Mouse (Mus musculus) midbrain, postnatal 0 days (tissue): Measurements from ENCODE around the gene Zfand3. TPM values are rescaled to one million over a fixed set of nuclear protein-coding genes. Genes with fewer than 3 reads are reported as not detected.

Experiments used
- ATAC-seq: fragments of 200-750 bp; cut with Nextera tagmentation; 2 replicates; pipeline ENCODE4 v1.8.0; 2017; ENCODE audit warnings: moderate number of reproducible peaks, mild to moderate bottlenecking, moderate TSS enrichment, moderate library complexity; ENCODE audit not compliant: low FRiP score
- DNase-seq: peaks from one replicate; pipeline ENCODE4 v3.0.0-alpha.2; 2015; ENCODE audit warnings: low spot score
- H3K27ac ChIP-seq: fragments of 300-500 bp; sonication (generic); 2 replicates; pipeline ENCODE4 v1.5.1; 2014; ENCODE audit warnings: low read depth, mild to moderate bottlenecking, low read length, mixed read lengths
- H3K27me3 ChIP-seq: fragments of 300-500 bp; sonication (generic); 2 replicates; pipeline ENCODE4 v1.6.1; 2014; ENCODE audit warnings: low read length, control low read depth, mixed read lengths; ENCODE audit not compliant: insufficient read depth
- H3K36me3 ChIP-seq: fragments of 300-500 bp; sonication (generic); 2 replicates; pipeline ENCODE4 v1.6.1; 2014; ENCODE audit warnings: low read length, control low read depth, mixed read lengths; ENCODE audit not compliant: insufficient read depth
- H3K4me1 ChIP-seq: fragments of 300-500 bp; sonication (generic); 2 replicates; pipeline ENCODE4 v1.6.1; 2014; ENCODE audit warnings: mild to moderate bottlenecking, control low read depth, antibody characterized with exemption, low read length, mixed read lengths; ENCODE audit not compliant: insufficient read depth
- H3K4me2 ChIP-seq: fragments of 300-500 bp; sonication (generic); 2 replicates; pipeline ENCODE4 v1.6.1; 2014; ENCODE audit warnings: low read depth, mild to moderate bottlenecking, low read length, mixed read lengths; ENCODE audit not compliant: poor library complexity, severe bottlenecking
- H3K4me3 ChIP-seq: fragments of 300-500 bp; sonication (generic); 2 replicates; pipeline ENCODE4 v1.5.1; 2014; ENCODE audit warnings: low read depth, mild to moderate bottlenecking, low read length, moderate library complexity
- H3K9ac ChIP-seq: fragments of 300-500 bp; sonication (generic); replicated peaks from 2 replicates; pipeline ENCODE4 v1.6.1; 2014; ENCODE audit warnings: mild to moderate bottlenecking, low read length, moderate library complexity, mixed read lengths; ENCODE audit not compliant: poor library complexity, severe bottlenecking
- H3K9me3 ChIP-seq: fragments of 300-500 bp; sonication (generic); 2 replicates; pipeline ENCODE4 v1.6.1; 2016; ENCODE audit warnings: low read length, control low read depth
- CTCF ChIP-seq: IDR thresholded peaks from 2 replicates; pipeline ENCODE4 v1.5.1; 2016; ENCODE audit warnings: antibody characterized with exemption, mild to moderate bottlenecking
- WGBS: fragments of 180-500 bp; shearing (Covaris S2); extraction: QIAGEN DNeasy Blood & Tissue Kit; methylation state at CpG from one replicate; pipeline ENCODE4 v1.1.7; 2014; 5-methylcytosine and 5-hydroxymethylcytosine counted together
- polyA plus RNA-seq: library from polyadenylated mRNA; unstranded; fragments of >200 nt; fragmentation: Nextera tagmentation; extraction: Ambion mirVana; gene quantifications from 2 replicates; pipeline ENCODE4 v1.2.1, GENCODE M21; 2015
- total RNA-seq: library from RNA; depleted of rRNA; stranded (reverse); fragments of >200 nt; gene quantifications from 2 replicates; pipeline ENCODE4 v1.2.3, GENCODE M21; 2014

The Zfand3 gene
- total and polyA plus RNA-seq, 2 experiments from 2014 or later = 41.3 to 72.2 TPM

DNA sequence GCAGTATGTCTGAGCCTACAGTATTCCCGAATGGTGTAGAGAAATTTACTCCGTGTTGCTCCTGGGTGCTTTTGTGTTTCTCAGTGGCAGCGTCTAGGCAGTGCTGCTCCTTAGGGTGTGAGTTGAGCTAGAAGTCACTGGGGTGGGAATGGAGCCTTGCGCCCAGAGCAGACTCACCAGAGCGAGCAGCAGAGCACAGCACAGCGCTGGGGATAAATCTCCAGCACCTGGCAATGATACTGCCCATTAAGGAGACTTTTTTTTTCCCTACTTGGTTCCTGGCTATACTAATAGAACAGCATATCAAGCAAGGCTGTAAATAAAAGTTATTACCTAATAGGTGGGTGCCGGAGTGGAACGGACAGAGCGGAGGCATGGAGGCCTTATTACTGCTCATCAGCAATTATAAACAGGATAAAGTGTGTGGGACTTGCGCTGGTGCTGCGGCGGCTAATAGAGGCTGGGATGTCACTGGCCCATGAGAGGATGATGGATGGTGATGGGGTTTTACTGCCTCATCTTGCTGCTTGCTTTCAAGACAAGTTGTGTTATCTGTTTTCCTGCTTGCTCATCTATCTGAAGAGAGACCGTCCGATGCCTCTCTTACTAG lies 156.4 kb downstream of the Zfand3 start:
- Histone ChIP-seq H3K4me1 (peaks cover 7% of the 10 kb centered on the region; the same call in 1 of the 2 replicates), H3K4me2 (no peak overlapping the region), H3K9me3 (no peaks in the 10 kb centered on the region), H3K27me3 (no peaks in the 10 kb centered on the region), H3K27ac (no peak overlapping the region), H3K9ac (no peak overlapping the region), H3K4me3 (no peak overlapping the region), H3K36me3 (no peaks in the 10 kb centered on the region)
- ATAC-seq (no peak), DNase-seq (no peak)
- TF ChIP-seq CTCF = no peak
- WGBS = 79% methylated on average over 14 of the region's 14 CpGs

GRCm38 (mm10) chr17:30162983-30163382 lies 158.4 kb downstream of the Zfand3 start:
- TF ChIP-seq CTCF = no peak
- ATAC-seq = no peak
- Histone ChIP-seq H3K27me3 (no peaks in the 10 kb centered on the region), H3K9me3 (no peaks in the 10 kb centered on the region), H3K27ac (no peak overlapping the region), H3K9ac (no peak overlapping the region), H3K36me3 (no peaks in the 10 kb centered on the region), H3K4me3 (no peak overlapping the region), H3K4me2 (no peak overlapping the region), H3K4me1 (peaks cover 7% of the 10 kb centered on the region; the same call in 1 of the 2 replicates)
- 95% methylated on average over 5 of the region's 5 CpGs for WGBS
- DNase-seq = no peak

DNA sequence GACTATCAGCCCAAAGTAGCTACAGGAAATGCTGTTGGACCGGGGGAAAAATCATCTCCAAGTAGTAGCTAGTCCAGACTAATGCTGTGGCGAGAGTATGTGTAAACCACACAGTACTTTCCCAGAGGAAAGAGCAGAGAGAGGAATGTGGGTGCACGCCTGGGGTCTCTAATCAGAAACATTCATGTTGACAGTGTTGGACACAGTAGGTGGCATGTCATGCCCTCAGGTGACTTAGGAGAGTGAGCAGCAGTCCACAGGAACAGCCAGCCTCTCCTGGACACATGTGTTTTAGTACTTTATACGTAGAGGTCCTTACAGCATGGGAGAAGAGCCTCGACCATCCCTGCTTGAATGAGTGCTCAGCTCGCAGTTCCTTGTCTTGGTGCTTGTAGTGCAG lies 159.3 kb downstream of the Zfand3 start:
- ATAC-seq = no peak
- TF ChIP-seq CTCF = no peak
- Histone ChIP-seq H3K4me2 (no peak overlapping the region), H3K4me3 (no peak overlapping the region), H3K36me3 (no peaks in the 10 kb centered on the region), H3K27me3 (no peaks in the 10 kb centered on the region), H3K9me3 (no peaks in the 10 kb centered on the region), H3K9ac (no peak overlapping the region), H3K4me1 (peaks cover 6% of the 10 kb centered on the region; the same call in 1 of the 2 replicates), H3K27ac (no peak overlapping the region)
- no peak for DNase-seq
- 91% methylated on average over 6 of the region's 6 CpGs for WGBS

DNA sequence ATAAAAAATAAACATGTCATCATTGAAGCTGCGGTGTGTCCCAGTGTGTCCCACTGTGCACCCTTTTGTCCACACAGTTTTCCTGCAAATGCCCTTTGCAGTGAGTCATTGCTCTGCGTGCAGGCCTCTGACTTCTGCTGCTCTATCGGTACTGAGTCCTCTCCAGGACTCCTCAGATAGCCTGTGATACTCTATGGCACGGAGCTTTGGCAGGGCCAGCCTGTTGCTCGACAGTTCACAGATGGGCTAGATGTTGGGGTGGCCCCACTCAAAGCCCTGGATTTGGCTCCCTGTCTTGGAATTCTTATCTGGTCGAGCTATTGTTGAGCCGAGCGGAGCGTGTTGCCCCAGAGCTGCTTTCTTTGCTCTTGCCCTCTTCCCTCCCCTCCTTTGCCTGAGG lies 160.3 kb downstream of the Zfand3 start:
- Histone ChIP-seq H3K4me1 (no peaks in the 10 kb centered on the region), H3K9ac (no peak overlapping the region), H3K36me3 (no peaks in the 10 kb centered on the region), H3K27ac (no peak overlapping the region), H3K4me3 (no peak overlapping the region), H3K27me3 (no peaks in the 10 kb centered on the region), H3K4me2 (no peak overlapping the region), H3K9me3 (no peaks in the 10 kb centered on the region)
- WGBS = 51% methylated on average over 9 of the region's 9 CpGs
- ATAC-seq (no peak), DNase-seq (no peak)
- TF ChIP-seq CTCF = no peak

- WGBS = 74% methylated on average over 4 of the region's 4 CpGs
- peak; percentile 71 for DNase-seq
Measured at GRCm38 (mm10) chr17:30177435-30177834, 172.9 kb downstream of the Zfand3 start.

GRCm38 (mm10) chr17:30178402-30178801 lies 173.9 kb downstream of the Zfand3 start:
- no peaks in the 10 kb centered on the region for H3K4me1 ChIP-seq
- no peaks in the 10 kb centered on the region for H3K27me3 ChIP-seq
- H3K9me3 ChIP-seq = no peaks in the 10 kb centered on the region
- no peaks in the 10 kb centered on the region; the same call in 1 of the 2 replicates for H3K36me3 ChIP-seq
- peak; percentile 41 for DNase-seq
- no peak overlapping the region for H3K4me2 ChIP-seq
- WGBS = 84% methylated on average over 1 of the region's 1 CpGs
- H3K9ac ChIP-seq = no peak overlapping the region
- ATAC-seq = no peak
- no peak overlapping the region for H3K27ac ChIP-seq
- no peak overlapping the region for H3K4me3 ChIP-seq
- TF ChIP-seq CTCF = no peak

More at GRCm38 (mm10) chr17:30177435-30177834, 172.9 kb downstream of the Zfand3 start:
- Histone ChIP-seq H3K9ac (no peak overlapping the region), H3K4me1 (no peaks in the 10 kb centered on the region), H3K27me3 (no peaks in the 10 kb centered on the region), H3K36me3 (no peaks in the 10 kb centered on the region; the same call in 1 of the 2 replicates), H3K4me3 (no peak overlapping the region), H3K27ac (no peak overlapping the region), H3K4me2 (no peak overlapping the region), H3K9me3 (no peaks in the 10 kb centered on the region)
- TF ChIP-seq CTCF = no peak
- no peak for ATAC-seq
